In genomic region chr15:12375641-12376311, GRCm38 (mm10) we compare ENCODE assay signal across 7 mouse cellular contexts. TPM values are rescaled to one million over a fixed set of nuclear protein-coding genes. Genes with fewer than 3 reads are reported as not detected.
DNase-seq lines count a peak whose midpoint lies in the region; ATAC-seq lines count a peak whose summit lies in the region.

No protein-coding gene starts in this region.

- peak overlapping the region; percentile 18 for H3K4me3 ChIP-seq in intestine, embryonic 14.5 days (ENCODE audit: low read depth, low read length)
- H3K4me3 ChIP-seq in midbrain, embryonic 10.5 days = peak overlapping the region; percentile 55

- H3K27me3 ChIP-seq in intestine, embryonic 14.5 days (replicated peaks; ENCODE audit: control insufficient read depth, insufficient read depth, low read length) = no peaks in the 10 kb centered on the region
- peaks cover 27% of the 10 kb centered on the region for H3K27me3 ChIP-seq in midbrain, embryonic 10.5 days (ENCODE audit: low read depth, poor library complexity, severe bottlenecking)

- intact Hi-C loops in left cerebral cortex, postnatal 36 days (cut with DNase I) = no loop called here

- WGBS in intestine, embryonic 14.5 days = 11% methylated on average over 19 of the region's 19 CpGs
- 2% methylated on average over 19 of the region's 19 CpGs for WGBS in midbrain, embryonic 10.5 days

- no peaks in the 10 kb centered on the region for H3K36me3 ChIP-seq in intestine, embryonic 14.5 days (ENCODE audit: control insufficient read depth, insufficient read depth, low read length)
- peaks cover 24% of the 10 kb centered on the region for H3K36me3 ChIP-seq in midbrain, embryonic 10.5 days

- H3K27ac ChIP-seq in intestine, embryonic 14.5 days (ENCODE audit: low read depth) = no peak overlapping the region
- peak overlapping the region; percentile 81 for H3K27ac ChIP-seq in midbrain, embryonic 10.5 days (replicated peaks)

- DNase-seq in adrenal gland, adult 2 months = peak; percentile 84
- peak; percentile 94 for DNase-seq in embryo, embryonic 11 days
- DNase-seq in gastrocnemius, postnatal 25 days = peak; percentile 81
- DNase-seq in intestine, embryonic 14.5 days (ENCODE audit: low spot score) = peak; percentile 95
- peak; percentile 39 to 52 for DNase-seq in left cerebral cortex, postnatal 36 days (ENCODE audit: low spot score in 2 of 2)
- DNase-seq in midbrain, embryonic 10.5 days (ENCODE audit: low spot score) = peak; percentile 91
- peak; percentile 72 for DNase-seq in skeletal muscle tissue, adult 2 months (ENCODE audit: low read depth, low spot score)

- peaks cover 8% of the 10 kb centered on the region for H3K4me1 ChIP-seq in intestine, embryonic 14.5 days (replicated peaks; ENCODE audit: control insufficient read depth, insufficient read depth, low read length)
- H3K4me1 ChIP-seq in midbrain, embryonic 10.5 days = peaks cover 47% of the 10 kb centered on the region

- peak; percentile 85 for ATAC-seq in intestine, embryonic 14.5 days (replicated peaks; ENCODE audit: low FRiP score, low TSS enrichment, low read depth)

- no peaks in the 10 kb centered on the region for H3K9me3 ChIP-seq in intestine, embryonic 14.5 days (ENCODE audit: control insufficient read depth, low read length)
- H3K9me3 ChIP-seq in midbrain, embryonic 10.5 days (replicated peaks) = no peaks in the 10 kb centered on the region

- peak overlapping the region; percentile 51 for H3K4me2 ChIP-seq in intestine, embryonic 14.5 days (ENCODE audit: low read length)

- H3K9ac ChIP-seq in intestine, embryonic 14.5 days (ENCODE audit: low read length) = peak overlapping the region; percentile 27

RNA-seq across cellular contexts. Expression of gene 1810049J17Rik, which starts 54.1 kb away (rescaled TPM):
- total RNA-seq in adrenal gland, adult 2 months (2021) = 1 to 10 TPM in 1 of 2 experiments, under 1 TPM in 1; 0.73 to 2.2 TPM
- polyA plus RNA-seq in adrenal gland, adult 2 months (2012; rRNA removed) = 0.75 and 1.8 TPM in 2 replicates
- total RNA-seq in gastrocnemius, postnatal 25 days (2021) = under 1 TPM in 1 of 2 experiments, not detected in 1; 0.91 TPM
- polyA plus RNA-seq in intestine, embryonic 14.5 days (2014; fragmentation: Nextera tagmentation; extraction: Ambion mirVana) = 1.4 and 1.7 TPM in 2 replicates
- 1 to 10 TPM; 1.0 to 1.1 TPM for total RNA-seq in left cerebral cortex, postnatal 36 days (2021)
- 0.58 TPM in 1 of 2 replicates, not detected in the other for polyA plus RNA-seq in midbrain, embryonic 10.5 days (2016; fragmentation: Nextera tagmentation; extraction: Ambion mirVana)

RNA-seq across cellular contexts. Expression of gene Golph3, which starts 54.5 kb away (rescaled TPM):
- 100 to 1,000 TPM; 127 to 150 TPM for total RNA-seq in adrenal gland, adult 2 months (2021)
- 157 and 164 TPM in 2 replicates for polyA plus RNA-seq in adrenal gland, adult 2 months (2012; rRNA removed)
- 10 to 100 TPM; 65.3 to 70.8 TPM for total RNA-seq in gastrocnemius, postnatal 25 days (2021)
- 93.2 and 98.0 TPM in 2 replicates for polyA plus RNA-seq in intestine, embryonic 14.5 days (2014; fragmentation: Nextera tagmentation; extraction: Ambion mirVana)
- 100 to 1,000 TPM; 106 to 114 TPM for total RNA-seq in left cerebral cortex, postnatal 36 days (2021)
- 69.0 and 73.3 TPM in 2 replicates for polyA plus RNA-seq in midbrain, embryonic 10.5 days (2016; fragmentation: Nextera tagmentation; extraction: Ambion mirVana)
